Mouse (Mus musculus): Measurements from ENCODE around the gene Man2a1. TPM values are rescaled to one million over a fixed set of nuclear protein-coding genes. Genes with fewer than 3 reads are reported as not detected.

The Man2a1 gene
- polyA plus RNA-seq, 1 experiment = 28.4 TPM

DNA sequence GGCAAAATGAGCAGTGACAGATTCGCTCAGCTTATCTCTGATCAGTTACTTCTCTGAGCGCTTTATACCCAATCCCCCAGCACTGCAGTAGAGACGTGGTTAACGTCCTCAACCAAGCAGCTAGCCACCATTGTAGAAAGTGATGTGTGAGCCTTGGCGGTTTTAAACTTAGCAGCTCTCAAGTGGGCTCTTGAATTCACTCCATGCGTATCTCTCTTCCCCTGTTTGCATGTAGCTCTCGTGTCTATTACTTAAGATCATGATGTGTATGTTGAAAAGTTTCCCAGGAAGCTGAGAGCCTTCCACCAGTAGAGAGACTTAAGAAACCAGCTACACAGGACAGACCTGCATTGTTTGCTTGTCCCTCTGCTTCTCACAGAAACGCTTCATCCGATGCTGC lies 46.9 kb downstream of the Man2a1 start:
- Histone ChIP-seq H3K27me3 (ENCODE audit: control insufficient read depth, insufficient read depth, low read length) (no peaks in the 10 kb centered on the region), H3K36me3 (ENCODE audit: control insufficient read depth, insufficient read depth, low read length) (no peaks in the 10 kb centered on the region), H3K4me1 (ENCODE audit: control insufficient read depth, insufficient read depth, low read length) (no peaks in the 10 kb centered on the region), H3K4me3 (ENCODE audit: control insufficient read depth, low read depth, low read length) (no peak overlapping the region), H3K27ac (ENCODE audit: control insufficient read depth, insufficient read depth, low read depth, low read length) (no peak overlapping the region)
- TF ChIP-seq CTCF (IDR thresholded peaks at IDR 0.05; ENCODE audit: control insufficient read depth, insufficient read depth, insufficient replicate concordance, low read depth, low read length) (no peak), POLR2A (IDR thresholded peaks at IDR 0.05; ENCODE audit: control insufficient read depth, low read depth, low read length) (no peak)

DNA sequence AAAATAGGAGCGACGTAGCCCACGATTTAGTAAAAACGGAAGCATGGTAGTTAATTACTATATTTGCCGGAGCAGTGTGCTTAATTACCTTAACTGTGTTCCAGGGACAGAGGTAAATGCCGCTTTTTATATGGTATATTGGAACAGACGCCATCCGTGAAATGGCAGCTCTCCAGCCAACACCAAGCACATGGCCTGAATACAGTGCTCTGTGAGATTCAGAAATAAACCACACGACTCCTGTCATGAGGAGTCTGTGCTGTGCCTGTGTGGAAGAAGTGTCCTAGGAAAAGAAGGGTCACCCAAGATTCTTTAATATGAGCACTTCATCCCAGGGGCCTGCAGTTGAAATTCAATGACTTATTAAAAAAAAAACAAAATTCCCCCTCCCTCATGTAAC lies 50.2 kb downstream of the Man2a1 start:
- H3K36me3 ChIP-seq (ENCODE audit: control insufficient read depth, insufficient read depth, low read length) = no peaks in the 10 kb centered on the region
- H3K4me1 ChIP-seq (ENCODE audit: control insufficient read depth, insufficient read depth, low read length) = no peaks in the 10 kb centered on the region
- TF ChIP-seq CTCF (IDR thresholded peaks at IDR 0.05; ENCODE audit: control insufficient read depth, insufficient read depth, insufficient replicate concordance, low read depth, low read length) = no peak
- TF ChIP-seq POLR2A (IDR thresholded peaks at IDR 0.05; ENCODE audit: control insufficient read depth, low read depth, low read length) = no peak
- no peak overlapping the region for H3K27ac ChIP-seq (ENCODE audit: control insufficient read depth, insufficient read depth, low read depth, low read length)
- no peak overlapping the region for H3K4me3 ChIP-seq (ENCODE audit: control insufficient read depth, low read depth, low read length)
- no peaks in the 10 kb centered on the region for H3K27me3 ChIP-seq (ENCODE audit: control insufficient read depth, insufficient read depth, low read length)

DNA sequence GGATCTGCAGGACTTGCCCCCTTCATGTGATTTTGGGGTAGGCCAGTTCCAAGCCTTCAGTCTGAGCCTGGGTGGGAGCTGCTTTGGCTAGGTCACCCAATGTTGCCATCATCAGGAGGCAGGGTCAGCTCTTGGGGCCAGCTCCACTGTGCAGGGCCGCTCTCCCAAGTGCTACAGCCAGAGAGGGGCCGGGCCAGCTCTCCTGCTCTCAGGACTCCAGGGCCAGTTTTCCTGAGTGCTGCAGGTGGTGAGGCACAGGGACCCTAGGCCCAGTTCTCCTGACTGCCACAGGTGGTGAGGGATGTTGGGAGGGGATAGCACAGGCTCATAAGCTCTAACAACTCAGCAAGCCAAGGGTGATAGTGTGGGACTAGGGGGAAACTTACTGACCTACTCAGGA lies 53.1 kb downstream of the Man2a1 start:
- Histone ChIP-seq H3K27me3 (ENCODE audit: control insufficient read depth, insufficient read depth, low read length) (no peaks in the 10 kb centered on the region), H3K27ac (ENCODE audit: control insufficient read depth, insufficient read depth, low read depth, low read length) (no peak overlapping the region), H3K36me3 (ENCODE audit: control insufficient read depth, insufficient read depth, low read length) (no peaks in the 10 kb centered on the region), H3K4me3 (ENCODE audit: control insufficient read depth, low read depth, low read length) (no peak overlapping the region), H3K4me1 (ENCODE audit: control insufficient read depth, insufficient read depth, low read length) (no peaks in the 10 kb centered on the region)
- TF ChIP-seq POLR2A (IDR thresholded peaks at IDR 0.05; ENCODE audit: control insufficient read depth, low read depth, low read length) (no peak), CTCF (IDR thresholded peaks at IDR 0.05; ENCODE audit: control insufficient read depth, insufficient read depth, insufficient replicate concordance, low read depth, low read length) (no peak)

DNA sequence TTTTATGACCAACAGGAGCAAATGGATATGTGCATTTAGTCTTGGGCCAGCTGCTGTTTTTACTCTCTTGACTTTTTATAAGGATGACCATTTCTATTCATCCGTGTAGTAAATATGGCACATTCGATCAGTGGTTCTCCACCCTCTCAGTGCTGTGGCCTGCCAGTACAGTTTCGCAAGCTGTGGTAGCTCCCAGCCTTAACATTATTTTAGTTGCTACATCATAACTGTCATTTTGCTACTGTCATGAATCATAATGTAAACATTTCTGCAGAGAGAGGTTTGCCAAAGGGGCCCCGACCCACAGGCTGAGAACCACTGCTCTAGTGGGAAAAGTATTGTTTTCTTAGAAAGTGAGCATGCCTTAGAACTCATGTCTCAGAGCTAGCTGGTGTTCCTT lies 59.1 kb downstream of the Man2a1 start:
- no peak overlapping the region for H3K27ac ChIP-seq (ENCODE audit: control insufficient read depth, insufficient read depth, low read depth, low read length)
- H3K36me3 ChIP-seq (ENCODE audit: control insufficient read depth, insufficient read depth, low read length) = no peaks in the 10 kb centered on the region
- no peaks in the 10 kb centered on the region for H3K27me3 ChIP-seq (ENCODE audit: control insufficient read depth, insufficient read depth, low read length)
- TF ChIP-seq POLR2A (IDR thresholded peaks at IDR 0.05; ENCODE audit: control insufficient read depth, low read depth, low read length) (no peak), CTCF (IDR thresholded peaks at IDR 0.05; ENCODE audit: control insufficient read depth, insufficient read depth, insufficient replicate concordance, low read depth, low read length) (no peak)
- no peak overlapping the region for H3K4me3 ChIP-seq (ENCODE audit: control insufficient read depth, low read depth, low read length)
- no peaks in the 10 kb centered on the region for H3K4me1 ChIP-seq (ENCODE audit: control insufficient read depth, insufficient read depth, low read length)

DNA sequence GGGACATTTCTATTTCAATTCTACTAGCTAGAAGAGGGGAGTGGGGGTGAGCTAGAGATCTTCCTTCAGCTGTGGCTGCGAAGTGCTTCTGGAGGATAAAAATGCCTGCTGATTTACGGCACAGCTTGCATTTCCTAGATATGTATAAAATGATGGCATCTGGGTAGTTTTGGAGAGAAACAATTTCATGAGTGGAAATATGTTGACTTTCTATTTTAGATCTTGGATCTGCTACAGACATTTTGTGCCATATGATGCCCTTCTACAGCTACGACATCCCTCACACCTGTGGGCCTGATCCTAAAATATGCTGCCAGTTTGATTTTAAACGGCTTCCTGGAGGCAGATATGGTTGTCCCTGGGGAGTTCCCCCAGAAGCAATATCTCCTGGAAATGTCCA lies 66.0 kb downstream of the Man2a1 start:
- no peaks in the 10 kb centered on the region for H3K4me1 ChIP-seq (ENCODE audit: control insufficient read depth, insufficient read depth, low read length)
- TF ChIP-seq POLR2A (IDR thresholded peaks at IDR 0.05; ENCODE audit: control insufficient read depth, low read depth, low read length) (no peak), CTCF (IDR thresholded peaks at IDR 0.05; ENCODE audit: control insufficient read depth, insufficient read depth, insufficient replicate concordance, low read depth, low read length) (no peak)
- no peak overlapping the region for H3K27ac ChIP-seq (ENCODE audit: control insufficient read depth, insufficient read depth, low read depth, low read length)
- H3K36me3 ChIP-seq (ENCODE audit: control insufficient read depth, insufficient read depth, low read length) = no peaks in the 10 kb centered on the region
- H3K4me3 ChIP-seq (ENCODE audit: control insufficient read depth, low read depth, low read length) = no peak overlapping the region
- no peaks in the 10 kb centered on the region for H3K27me3 ChIP-seq (ENCODE audit: control insufficient read depth, insufficient read depth, low read length)

DNA sequence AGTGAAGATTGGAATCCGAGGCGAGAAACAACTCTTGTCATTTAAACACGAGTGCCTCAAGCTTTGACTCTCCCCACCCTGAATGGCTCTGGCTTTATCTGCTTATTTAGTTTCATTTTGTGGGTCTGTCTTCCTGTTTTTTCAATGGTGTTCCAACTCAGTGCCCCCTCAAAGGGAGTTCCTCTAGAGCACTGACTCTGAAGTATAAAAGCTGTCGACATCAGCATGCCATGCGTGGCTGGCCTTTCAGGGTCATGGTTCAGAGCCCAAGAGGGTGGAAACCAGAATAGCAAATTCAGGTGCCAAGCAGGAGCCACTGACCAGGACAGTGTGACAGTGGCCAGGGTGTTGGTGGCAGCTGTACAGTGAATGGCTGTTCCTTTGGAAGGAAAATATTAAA lies 68.0 kb downstream of the Man2a1 start:
- Histone ChIP-seq H3K36me3 (ENCODE audit: control insufficient read depth, insufficient read depth, low read length) (no peaks in the 10 kb centered on the region), H3K27me3 (ENCODE audit: control insufficient read depth, insufficient read depth, low read length) (no peaks in the 10 kb centered on the region)

GRCm38 (mm10) chr17:64674401-64674800 lies 73.9 kb downstream of the Man2a1 start:
- H3K4me3 ChIP-seq (ENCODE audit: control insufficient read depth, low read depth, low read length) = no peak overlapping the region
- no peaks in the 10 kb centered on the region for H3K27me3 ChIP-seq (ENCODE audit: control insufficient read depth, insufficient read depth, low read length)
- no peaks in the 10 kb centered on the region for H3K36me3 ChIP-seq (ENCODE audit: control insufficient read depth, insufficient read depth, low read length)
- no peaks in the 10 kb centered on the region for H3K4me1 ChIP-seq (ENCODE audit: control insufficient read depth, insufficient read depth, low read length)
- no peak overlapping the region for H3K27ac ChIP-seq (ENCODE audit: control insufficient read depth, insufficient read depth, low read depth, low read length)
- TF ChIP-seq CTCF (IDR thresholded peaks at IDR 0.05; ENCODE audit: control insufficient read depth, insufficient read depth, insufficient replicate concordance, low read depth, low read length) (no peak), POLR2A (IDR thresholded peaks at IDR 0.05; ENCODE audit: control insufficient read depth, low read depth, low read length) (no peak)

More for the DNA sequence above, 68.0 kb downstream of the Man2a1 start:
- H3K4me1 ChIP-seq (ENCODE audit: control insufficient read depth, insufficient read depth, low read length) = no peaks in the 10 kb centered on the region
- TF ChIP-seq CTCF (IDR thresholded peaks at IDR 0.05; ENCODE audit: control insufficient read depth, insufficient read depth, insufficient replicate concordance, low read depth, low read length) = no peak
- no peak for TF ChIP-seq POLR2A (IDR thresholded peaks at IDR 0.05; ENCODE audit: control insufficient read depth, low read depth, low read length)
- H3K27ac ChIP-seq (ENCODE audit: control insufficient read depth, insufficient read depth, low read depth, low read length) = no peak overlapping the region
- H3K4me3 ChIP-seq (ENCODE audit: control insufficient read depth, low read depth, low read length) = no peak overlapping the region

DNA sequence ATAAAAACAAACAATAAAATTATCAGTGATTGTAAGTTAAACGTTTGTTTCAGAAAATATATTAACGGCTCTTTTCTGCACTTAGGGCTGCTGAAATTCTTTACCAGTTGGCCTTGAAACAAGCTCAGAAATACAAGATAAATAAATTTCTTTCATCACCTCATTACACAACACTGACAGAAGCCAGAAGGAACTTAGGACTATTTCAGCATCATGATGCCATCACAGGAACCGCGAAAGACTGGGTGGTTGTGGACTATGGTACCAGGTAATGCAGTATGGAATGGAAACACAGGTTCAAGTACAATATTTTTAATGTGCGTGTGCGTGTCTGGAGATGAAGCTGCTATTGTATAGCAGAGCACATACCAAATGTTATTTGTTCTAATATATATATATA lies 74.4 kb downstream of the Man2a1 start:
- TF ChIP-seq CTCF (IDR thresholded peaks at IDR 0.05; ENCODE audit: control insufficient read depth, insufficient read depth, insufficient replicate concordance, low read depth, low read length) = no peak
- no peak for TF ChIP-seq POLR2A (IDR thresholded peaks at IDR 0.05; ENCODE audit: control insufficient read depth, low read depth, low read length)
- no peaks in the 10 kb centered on the region for H3K36me3 ChIP-seq (ENCODE audit: control insufficient read depth, insufficient read depth, low read length)
- H3K27me3 ChIP-seq (ENCODE audit: control insufficient read depth, insufficient read depth, low read length) = no peaks in the 10 kb centered on the region
- no peak overlapping the region for H3K27ac ChIP-seq (ENCODE audit: control insufficient read depth, insufficient read depth, low read depth, low read length)
- no peak overlapping the region for H3K4me3 ChIP-seq (ENCODE audit: control insufficient read depth, low read depth, low read length)
- H3K4me1 ChIP-seq (ENCODE audit: control insufficient read depth, insufficient read depth, low read length) = no peaks in the 10 kb centered on the region

Data from testis, adult 2 months (tissue).